Mouse (Mus musculus) neural tube, embryonic 13.5 days (tissue): ENCODE results near the gene Gm10318. TPM values are rescaled to one million over a fixed set of nuclear protein-coding genes. Genes with fewer than 3 reads are reported as not detected.
A peak's percentile ranks its signal among the peaks of the same experiment; 100 is the strongest.

Experiments used
- ATAC-seq: fragments of 200-750 bp; cut with Nextera tagmentation; 2 replicates; pipeline ENCODE4 v1.8.0; 2017; ENCODE audit warnings: low read depth, mild to moderate bottlenecking, moderate TSS enrichment, moderate library complexity
- H3K27ac ChIP-seq: fragments of 300-500 bp; sonication (generic); replicated peaks from 2 replicates; pipeline ENCODE4 v1.5.1; 2015; ENCODE audit warnings: moderate library complexity, mild to moderate bottlenecking, inconsistent platforms
- H3K27me3 ChIP-seq: fragments of 300-500 bp; sonication (generic); 2 replicates; pipeline ENCODE4 v1.6.1; 2015; ENCODE audit warnings: mild to moderate bottlenecking, inconsistent platforms
- H3K36me3 ChIP-seq: fragments of 300-500 bp; sonication (generic); 2 replicates; pipeline ENCODE4 v1.6.1; 2015; ENCODE audit warnings: mild to moderate bottlenecking, inconsistent platforms
- H3K4me1 ChIP-seq: fragments of 300-500 bp; sonication (generic); replicated peaks from 2 replicates; pipeline ENCODE4 v1.6.1; 2015; ENCODE audit warnings: inconsistent platforms
- H3K4me2 ChIP-seq: fragments of 300-500 bp; sonication (generic); 2 replicates; pipeline ENCODE4 v1.6.1; 2015; ENCODE audit warnings: inconsistent platforms, mild to moderate bottlenecking, moderate library complexity
- H3K4me3 ChIP-seq: fragments of 300-500 bp; sonication (generic); 2 replicates; pipeline ENCODE4 v1.5.1; 2015; ENCODE audit warnings: mild to moderate bottlenecking, inconsistent platforms
- H3K9ac ChIP-seq: fragments of 300-500 bp; sonication (generic); 2 replicates; pipeline ENCODE4 v1.6.1; 2015; ENCODE audit warnings: moderate library complexity, mild to moderate bottlenecking, inconsistent platforms
- H3K9me3 ChIP-seq: fragments of 300-500 bp; sonication (generic); 2 replicates; pipeline ENCODE4 v1.6.1; 2016; ENCODE audit warnings: inconsistent platforms
- WGBS: fragments of 180-500 bp; shearing (Covaris S2); methylation state at CpG from one replicate; pipeline ENCODE4 v1.1.7; 2015; 5-methylcytosine and 5-hydroxymethylcytosine counted together
- polyA plus RNA-seq: library from polyadenylated mRNA; unstranded; fragments of >200 nt; fragmentation: Nextera tagmentation; extraction: Ambion mirVana; gene quantifications from 2 replicates; pipeline ENCODE4 v1.2.1, GENCODE M21; 2015

Gm10318 gene
- polyA plus RNA-seq, 1 experiment from 2014 or later = not detected

DNA sequence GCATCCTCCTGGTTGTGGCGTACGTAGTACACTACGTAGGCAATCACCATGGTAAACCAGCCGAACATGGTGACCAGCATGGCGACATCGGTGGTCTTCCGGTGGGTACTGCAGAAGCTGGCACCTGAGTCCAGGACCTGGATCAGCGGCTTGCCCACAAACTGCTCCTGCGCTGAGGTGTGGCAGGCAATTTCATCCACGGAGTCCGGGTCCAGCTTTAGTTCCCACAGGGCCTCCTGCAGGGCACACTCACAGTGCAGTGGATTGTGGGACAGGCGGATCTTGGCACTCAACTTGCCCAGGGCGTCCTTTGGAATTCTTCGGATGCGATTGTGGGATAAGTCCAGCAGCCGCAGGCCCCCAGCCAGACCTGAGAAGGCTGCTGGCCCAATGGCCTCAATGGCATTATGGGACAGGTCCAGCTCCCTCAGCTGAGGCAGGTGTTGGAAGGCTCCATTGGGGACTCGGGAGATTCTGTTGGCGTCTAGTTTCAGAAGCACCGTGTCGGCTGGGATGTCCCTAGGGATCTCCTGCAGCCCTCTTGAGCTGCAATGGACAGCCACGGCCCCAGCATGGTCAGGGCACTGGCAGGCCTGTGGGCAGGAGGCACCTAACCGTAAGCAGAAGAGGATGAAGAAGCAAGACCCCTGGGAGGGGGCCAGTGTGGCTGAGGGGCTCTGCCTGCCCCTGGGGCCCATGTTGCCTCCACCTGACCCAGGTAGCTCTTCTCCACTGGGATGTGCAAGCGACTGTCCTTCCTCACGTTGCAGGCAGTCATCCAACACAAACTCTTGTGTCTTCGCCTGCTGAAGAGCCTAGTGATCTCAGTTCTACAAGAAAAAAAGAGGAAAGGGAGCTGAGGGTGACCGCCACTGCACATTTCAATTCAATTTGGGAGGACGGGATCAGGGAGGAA is 48.5 kb downstream of the Gm10318 start:
- H3K4me3 ChIP-seq = peak overlapping the region; percentile 62
- H3K27ac ChIP-seq = peak overlapping the region; percentile 64; the same call in 1 of the 2 replicates
- peak overlapping the region; percentile 73 for H3K4me2 ChIP-seq
- no peaks in the 10 kb centered on the region for H3K36me3 ChIP-seq
- peaks cover 23% of the 10 kb centered on the region for H3K4me1 ChIP-seq
- WGBS = 85% methylated on average over 27 of the region's 27 CpGs
- H3K27me3 ChIP-seq = peaks cover 8% of the 10 kb centered on the region
- no peaks in the 10 kb centered on the region for H3K9me3 ChIP-seq
- no peak for ATAC-seq
- H3K9ac ChIP-seq = peak overlapping the region; percentile 81

DNA sequence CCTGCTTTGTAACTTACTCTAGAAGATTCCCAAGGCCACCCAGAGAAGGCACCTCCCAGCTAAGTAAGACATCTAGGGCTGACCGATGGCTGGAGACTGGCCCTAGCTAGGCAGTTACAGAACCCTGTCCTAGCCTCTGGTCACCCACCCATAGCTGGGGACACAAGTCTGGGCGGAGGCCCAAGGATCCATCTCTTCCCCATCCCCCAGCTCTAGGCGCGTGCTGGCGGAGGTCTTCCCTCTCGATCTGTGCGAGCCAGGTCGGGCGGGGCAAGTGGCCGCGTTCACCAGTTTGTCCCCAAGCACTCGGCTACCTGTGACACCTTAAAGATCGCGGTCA is 49.2 kb downstream of the Gm10318 start:
- H3K9me3 ChIP-seq = no peaks in the 10 kb centered on the region
- H3K4me1 ChIP-seq = peaks cover 23% of the 10 kb centered on the region
- peak overlapping the region; percentile 62 for H3K4me3 ChIP-seq
- peak overlapping the region; percentile 81 for H3K9ac ChIP-seq
- peak overlapping the region; percentile 73 for H3K4me2 ChIP-seq
- ATAC-seq = peak; percentile 52
- H3K27ac ChIP-seq = peak overlapping the region; percentile 64
- no peaks in the 10 kb centered on the region for H3K36me3 ChIP-seq
- H3K27me3 ChIP-seq = peaks cover 8% of the 10 kb centered on the region
- WGBS = 2% methylated on average over 14 of the region's 14 CpGs

DNA sequence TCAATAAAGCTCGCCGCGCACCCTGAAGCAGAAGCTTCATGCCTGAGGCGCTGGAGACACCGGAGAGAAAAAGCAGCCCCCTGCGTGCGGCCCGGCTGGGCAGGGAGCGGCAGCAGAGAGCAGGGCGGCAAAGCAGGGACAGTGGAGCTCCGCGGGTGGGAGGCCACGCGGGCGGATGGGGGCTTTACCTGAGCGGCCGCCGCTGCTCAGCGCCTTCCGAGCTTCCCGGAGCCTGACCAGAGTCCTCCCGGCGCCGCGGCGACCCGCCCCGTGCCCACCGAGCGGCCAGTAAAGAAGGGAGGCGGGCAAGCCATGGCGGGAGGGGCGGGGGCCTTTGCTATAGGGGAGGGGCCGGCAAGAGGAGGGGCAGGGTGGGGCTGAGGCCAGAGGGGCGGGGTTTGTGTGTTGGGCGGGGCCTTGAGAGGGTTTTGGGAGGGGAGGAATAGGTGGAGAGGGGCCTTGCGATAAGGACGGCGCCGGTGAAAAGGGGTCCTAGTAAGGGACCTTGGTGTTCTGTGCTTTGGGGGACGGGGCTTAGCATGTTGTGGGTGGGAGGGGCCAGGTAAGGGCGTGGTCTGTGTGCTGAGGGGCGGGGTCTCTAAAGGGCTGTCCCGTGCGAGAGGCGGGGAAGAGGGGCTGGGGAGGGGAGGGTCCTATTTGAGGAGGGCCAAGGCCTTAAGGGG is 49.7 kb downstream of the Gm10318 start, which contains the start of gene Lrrc3:
TSS of gene Lrrc3 (minus strand) at position 326 of the 683 bp plus-strand sequence.
- H3K9me3 ChIP-seq = no peaks in the 10 kb centered on the region
- H3K9ac ChIP-seq = peak within 1 kb of the TSS; percentile 81
- no peaks in the 10 kb centered on the region for H3K36me3 ChIP-seq
- WGBS = under 1% methylated on average over 44 of the region's 46 CpGs
- ATAC-seq = peak; percentile 80
- H3K4me2 ChIP-seq = peak within 1 kb of the TSS; percentile 73
- H3K4me3 ChIP-seq = peak within 1 kb of the TSS; percentile 62
- H3K27me3 ChIP-seq = peaks cover 8% of the 10 kb centered on the region
- peak within 1 kb of the TSS; percentile 64 for H3K27ac ChIP-seq
- H3K4me1 ChIP-seq = peaks cover 23% of the 10 kb centered on the region

DNA sequence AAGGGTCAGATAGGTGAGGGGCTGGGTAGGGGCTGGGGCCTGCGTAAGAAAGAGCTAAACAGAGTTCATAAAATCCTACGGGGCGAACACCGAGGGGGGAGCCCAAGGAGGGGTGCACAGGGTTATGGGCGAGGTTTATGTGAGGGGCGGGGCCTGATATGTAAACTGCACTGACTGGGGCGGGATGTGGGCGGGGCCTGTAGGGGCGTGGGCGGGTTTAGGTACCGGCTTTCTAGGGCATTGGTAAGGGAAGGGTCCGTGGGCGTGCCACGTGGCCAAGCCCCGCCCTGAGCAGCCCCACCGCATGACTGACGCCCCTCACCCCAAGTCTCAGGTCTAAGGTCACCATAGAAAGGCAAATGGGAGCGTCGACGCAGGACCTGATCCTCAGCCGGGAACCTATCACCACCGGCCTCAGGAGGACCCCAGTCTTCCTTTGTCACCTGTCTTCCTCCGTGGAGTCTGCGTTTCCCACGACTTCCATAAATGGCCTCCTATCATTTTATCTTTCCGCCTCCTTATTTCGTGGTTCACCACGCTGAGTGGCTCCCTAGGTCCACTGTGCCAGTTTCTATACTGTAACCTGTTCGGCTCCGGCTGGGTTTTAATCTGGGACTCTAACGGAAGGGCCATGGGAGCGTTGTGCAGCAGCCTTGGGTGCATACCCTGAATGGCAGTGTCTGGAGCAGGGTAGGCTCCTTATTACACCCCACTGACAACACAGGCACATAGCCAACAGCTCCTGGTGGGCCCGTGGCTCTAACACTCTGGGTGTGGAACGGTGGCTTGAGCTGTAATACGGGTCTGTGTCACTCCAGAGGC is 50.4 kb downstream of the Gm10318 start:
- H3K4me3 ChIP-seq = peak overlapping the region; percentile 62
- peak overlapping the region; percentile 35; the same call in 1 of the 2 replicates for H3K27ac ChIP-seq
- peaks cover 8% of the 10 kb centered on the region for H3K27me3 ChIP-seq
- no peaks in the 10 kb centered on the region for H3K9me3 ChIP-seq
- peak overlapping the region; percentile 81 for H3K9ac ChIP-seq
- 7% methylated on average over 34 of the region's 35 CpGs for WGBS
- peaks cover 23% of the 10 kb centered on the region for H3K4me1 ChIP-seq
- peak; percentile 93 for ATAC-seq
- H3K4me2 ChIP-seq = peak overlapping the region; percentile 73
- H3K36me3 ChIP-seq = no peaks in the 10 kb centered on the region

Other genes starting within 250 kb of the Gm10318 start
- 248 and 252 TPM in 2 replicates for gene Sumo3, start 246.8 kb upstream of the Gm10318 start, polyA plus RNA-seq
- 2.0 and 8.6 TPM in 2 replicates for gene Gm49325, start 246.7 kb upstream of the Gm10318 start, polyA plus RNA-seq
- 86.8 and 87.9 TPM in 2 replicates for gene Ube2g2, start 230.6 kb upstream of the Gm10318 start, polyA plus RNA-seq
- gene Tspear, start 166.3 kb upstream of the Gm10318 start, polyA plus RNA-seq = 0.48 and 2.0 TPM in 2 replicates
- not detected in 2 replicates for gene Gm19402, start 162.1 kb upstream of the Gm10318 start, polyA plus RNA-seq
- gene Gm9508, start 155.6 kb upstream of the Gm10318 start, polyA plus RNA-seq = not detected in 2 replicates
- gene Gm10272, start 146.2 kb upstream of the Gm10318 start, polyA plus RNA-seq = not detected in 2 replicates
- not detected in 2 replicates for gene Gm10024, start 141.4 kb upstream of the Gm10318 start, polyA plus RNA-seq
- not detected in 2 replicates for gene Gm10142, start 137.1 kb upstream of the Gm10318 start, polyA plus RNA-seq
- not detected in 2 replicates for gene Krtap12-1, start 132.3 kb upstream of the Gm10318 start, polyA plus RNA-seq
- gene Gm10100, start 126.4 kb upstream of the Gm10318 start, polyA plus RNA-seq = not detected in 2 replicates
- gene Gm18596, start 110.2 kb upstream of the Gm10318 start, polyA plus RNA-seq = not detected in 2 replicates
- gene Gm9736, start 101.5 kb upstream of the Gm10318 start, polyA plus RNA-seq = not detected in 2 replicates
- gene Gm3233, start 93.2 kb upstream of the Gm10318 start, polyA plus RNA-seq = not detected in 2 replicates
- not detected in 2 replicates for gene Gm3238, start 81.5 kb upstream of the Gm10318 start, polyA plus RNA-seq
- gene Gm7138, start 75.9 kb upstream of the Gm10318 start, polyA plus RNA-seq = not detected in 2 replicates
- gene Gm3250, start 70.3 kb upstream of the Gm10318 start, polyA plus RNA-seq = not detected in 2 replicates
- gene Gm7137, start 64.7 kb upstream of the Gm10318 start, polyA plus RNA-seq = not detected in 2 replicates
- not detected in 2 replicates for gene Gm9639, start 57.8 kb upstream of the Gm10318 start, polyA plus RNA-seq
- not detected in 2 replicates for gene Gm19668, start 53.7 kb upstream of the Gm10318 start, polyA plus RNA-seq
- gene Gm9507, start 41.0 kb upstream of the Gm10318 start, polyA plus RNA-seq = not detected in 2 replicates
- gene Gm2696, start 38.2 kb upstream of the Gm10318 start, polyA plus RNA-seq = not detected in 2 replicates
- gene Krtap10-4, start 25.8 kb upstream of the Gm10318 start, polyA plus RNA-seq = not detected in 2 replicates
- gene Krtap10-10, start 16.9 kb upstream of the Gm10318 start, polyA plus RNA-seq = not detected in 2 replicates
- not detected in 2 replicates for gene Gm36176, start 6.1 kb upstream of the Gm10318 start, polyA plus RNA-seq
- not detected in 2 replicates for gene Gm3285, start 9.1 kb downstream of the Gm10318 start, polyA plus RNA-seq
- gene Lrrc3, start 49.7 kb downstream of the Gm10318 start, polyA plus RNA-seq = 11.5 and 12.1 TPM in 2 replicates
- gene Trpm2, start 117.7 kb downstream of the Gm10318 start, polyA plus RNA-seq = 4.1 and 4.9 TPM in 2 replicates
- gene 1810043G02Rik, start 125.7 kb downstream of the Gm10318 start, polyA plus RNA-seq = 36.8 and 37.4 TPM in 2 replicates
- 90.8 and 99.0 TPM in 2 replicates for gene Pfkl, start 157.2 kb downstream of the Gm10318 start, polyA plus RNA-seq
- not detected in 2 replicates for gene Dnmt3l, start 189.1 kb downstream of the Gm10318 start, polyA plus RNA-seq
- 0.10 and 0.18 TPM in 2 replicates for gene Aire, start 190.8 kb downstream of the Gm10318 start, polyA plus RNA-seq
- 0.75 and 0.77 TPM in 2 replicates for gene Icosl, start 216.4 kb downstream of the Gm10318 start, polyA plus RNA-seq